Mouse (Mus musculus) liver, adult 2 months (tissue): ENCODE data around the gene Plekhm1.

Source experiments
- CTCF ChIP-seq: fragments of 200-500 bp; IDR thresholded peaks from 2 replicates; pipeline ENCODE4 v1.5.1; 2011; ENCODE audit warnings: low read depth, low read length, control low read depth
- POLR2A ChIP-seq: fragments of 200-500 bp; IDR thresholded peaks from 2 replicates; pipeline ENCODE4 v1.6.1; 2011; ENCODE audit warnings: low read length, control low read depth; ENCODE audit not compliant: insufficient read depth; ENCODE audit errors: extremely low read depth

GRCm38 (mm10) chr11:103405814-103406213 is 6.7 kb downstream of the Plekhm1 start:
- TF ChIP-seq CTCF (no peak), POLR2A (no peak)
